13 mouse cellular contexts compared by ENCODE assay signal in genomic region chr16:90016046-90016445, GRCm38 (mm10).
"Had no signal": no experiment of that assay in that cellular context is flagged by ENCODE, and none has a peak within 500 bp of the region (broad histone marks: within the 10 kb centered on the region; RNA-seq: fewer than 3 reads in every experiment).

No protein-coding gene starts in this region.

- H3K4me3 ChIP-seq: hindbrain, embryonic 15.5 days; kidney, embryonic 15.5 days; limb, embryonic 12.5 days; megakaryocyte, embryonic 14.5 days; stomach, embryonic 15.5 days had no signal

- H3K9me3 ChIP-seq: hindbrain, embryonic 15.5 days; stomach, embryonic 15.5 days had no signal

- H3K4me2 ChIP-seq: hindbrain, embryonic 15.5 days; kidney, embryonic 15.5 days; limb, embryonic 12.5 days; midbrain, embryonic 11.5 days; stomach, embryonic 15.5 days had no signal

- H3K36me3 ChIP-seq: hindbrain, embryonic 15.5 days; kidney, embryonic 15.5 days; stomach, embryonic 15.5 days had no signal

- DNase-seq: layer of hippocampus, adult 9-11 months; layer of hippocampus, postnatal 36 days; right cerebral cortex, postnatal 14 days; thymus, adult 2 months; thymus, postnatal 25 days had no signal

- H3K27me3 ChIP-seq: hindbrain, embryonic 15.5 days; kidney, embryonic 15.5 days; limb, embryonic 12.5 days; megakaryocyte, embryonic 14.5 days; stomach, embryonic 15.5 days had no signal

- H3K9ac ChIP-seq: hindbrain, embryonic 15.5 days; kidney, embryonic 15.5 days; limb, embryonic 12.5 days; liver, embryonic 14.5 days; stomach, embryonic 15.5 days had no signal

- H3K27ac ChIP-seq: hindbrain, embryonic 15.5 days; kidney, embryonic 15.5 days; liver, embryonic 14.5 days; macrophage; stomach, embryonic 15.5 days had no signal
